Mouse (Mus musculus) adrenal gland, postnatal 14 days (tissue): ENCODE measurements at regions not wholly inside any gene's neighbourhood (a gene's known extent, or its start where the extent isn't known, plus 50 kb on each side); places are given as distances from the start of the nearest gene placed in this dataset.

ENCODE experiments used
- DNase-seq: peaks from one replicate; pipeline ENCODE4 v3.0.0; 2021; ENCODE audit warnings: mixed read lengths

DNA sequence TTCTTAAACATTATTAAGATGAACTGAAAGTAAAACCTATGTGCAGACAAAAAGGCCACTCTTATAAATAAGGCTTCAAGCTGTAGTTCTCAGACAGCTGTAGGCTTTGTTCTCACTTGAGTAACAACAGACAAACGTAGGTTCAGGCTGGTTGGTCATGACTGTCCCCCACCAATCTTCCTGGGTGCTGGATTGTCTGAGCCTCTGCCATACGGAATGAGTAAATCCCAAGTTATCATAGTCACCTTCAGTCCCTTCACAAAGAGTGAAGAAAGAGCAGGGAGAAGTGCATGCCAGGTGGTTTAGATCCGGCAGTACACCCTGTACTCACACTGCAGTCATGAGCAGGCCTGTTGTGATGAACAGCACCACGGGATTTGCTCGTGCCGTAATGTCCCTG, 69.0 kb upstream of the Fndc3a start:
- no peak for DNase-seq

DNA sequence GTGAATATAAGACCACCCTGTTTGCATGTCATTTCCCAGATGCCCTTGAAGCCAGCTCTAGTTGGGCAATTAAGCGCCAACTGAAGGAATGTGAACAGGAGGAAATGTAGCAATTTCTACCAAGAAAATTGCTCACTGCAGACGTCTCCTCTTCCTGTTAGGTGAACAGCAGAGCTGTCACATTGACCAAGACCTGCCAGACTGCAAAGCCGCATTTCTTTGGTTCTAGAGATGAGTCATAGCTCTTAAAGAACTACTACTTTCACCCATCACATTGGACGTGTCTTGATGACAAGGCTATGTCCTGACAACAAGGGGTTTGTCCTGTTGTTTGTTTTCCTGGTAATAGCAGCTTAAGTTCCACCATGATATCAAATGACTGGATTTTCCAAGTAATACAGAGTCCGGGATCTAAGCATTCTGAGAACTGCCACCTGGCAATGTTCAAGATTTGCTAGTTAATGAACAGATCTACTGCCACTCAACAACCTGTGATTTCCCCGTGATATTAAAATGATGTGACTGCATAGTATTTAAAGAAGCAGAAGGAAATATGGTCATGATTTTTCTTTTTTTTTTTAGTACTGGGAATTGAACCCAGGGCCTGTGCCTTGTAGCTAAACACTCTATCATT, 68.2 kb upstream of the Fndc3a start:
- no peak for DNase-seq

DNA sequence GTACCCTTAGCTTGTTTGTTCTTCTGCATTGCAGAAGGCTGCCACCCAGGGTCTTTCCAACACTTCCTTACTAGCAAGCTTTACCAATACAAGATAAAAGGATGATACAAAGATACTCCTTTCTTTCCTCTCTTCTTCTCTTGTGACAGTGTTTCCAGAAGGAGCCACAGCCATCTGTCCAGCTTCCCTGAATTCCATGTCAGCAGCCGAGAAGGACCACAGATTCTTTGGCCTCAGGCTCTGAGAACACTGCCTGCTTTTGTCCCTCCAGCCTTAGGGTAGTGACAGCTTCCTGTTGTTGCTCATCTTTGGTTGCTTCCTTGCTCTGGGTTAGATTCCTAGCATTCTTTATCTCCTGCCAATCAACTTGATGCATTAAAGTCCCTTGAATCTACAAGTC, 60.4 kb upstream of the Fndc3a start:
- DNase-seq = no peak

DNA sequence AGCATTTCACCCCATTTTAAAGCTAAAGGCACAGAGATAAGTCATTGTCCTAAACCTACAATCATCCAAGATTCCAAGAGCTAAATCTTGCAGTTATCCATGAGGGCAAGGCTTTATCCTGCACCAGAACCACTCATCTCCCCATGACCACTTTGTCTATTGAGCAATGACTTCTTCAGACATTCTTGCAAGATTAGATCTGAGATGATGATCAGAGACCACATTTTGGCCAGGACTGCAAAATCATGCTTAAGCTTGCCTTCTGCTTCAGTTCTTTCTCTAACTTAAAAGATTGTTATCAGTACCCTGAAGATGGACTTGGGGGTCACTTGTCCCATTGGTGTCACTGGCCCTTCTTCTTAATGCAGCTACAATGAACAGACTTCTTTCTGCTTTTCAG, 50.3 kb upstream of the Fndc3a start:
- no peak for DNase-seq
